Mouse (Mus musculus) cortical plate, adult 2 months (tissue): ENCODE data around the gene Qtrt1.

Experiments used
- CTCF ChIP-seq: fragments of 200-500 bp; IDR thresholded peaks from 2 replicates; pipeline ENCODE4 v1.5.1; 2011; ENCODE audit warnings: mild to moderate bottlenecking, control low read depth, low read length; ENCODE audit not compliant: insufficient read depth; ENCODE audit errors: extremely low read depth
- POLR2A ChIP-seq: fragments of 200-500 bp; IDR thresholded peaks from 2 replicates; pipeline ENCODE4 v1.6.1; 2011; ENCODE audit warnings: mild to moderate bottlenecking, low read length, control low read depth; ENCODE audit not compliant: insufficient read depth; ENCODE audit errors: extremely low read depth

DNA sequence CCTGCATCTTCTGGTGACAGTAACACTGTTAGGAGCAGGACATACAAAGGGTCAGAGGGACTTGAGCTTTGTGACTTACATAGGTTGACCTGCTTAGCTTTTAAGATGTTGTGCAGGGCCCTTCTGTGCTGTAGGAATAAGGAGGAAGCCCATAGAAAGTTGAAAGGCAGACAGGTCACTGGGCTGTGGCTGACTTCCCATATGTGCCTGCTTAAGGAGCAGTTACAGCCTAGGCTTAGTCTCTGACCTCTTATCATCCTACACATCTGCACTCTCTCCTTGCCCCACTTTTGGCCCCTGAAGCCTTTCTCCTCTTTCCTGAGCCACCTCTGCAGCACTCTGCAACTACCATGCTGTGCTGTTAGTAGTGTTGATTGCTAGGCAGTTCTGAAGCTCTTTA, 27.7 kb upstream of the Qtrt1 start:
- TF ChIP-seq CTCF (no peak), POLR2A (no peak)
